Mouse (Mus musculus) cerebellum, postnatal 14 days (tissue): ENCODE data around the gene Pdss2.
A peak's percentile ranks its signal among the peaks of the same experiment; 100 is the strongest.
"Not testable (repeated sequence)": the region's sequence is repeated elsewhere in the genome, so short reads cannot be mapped to it uniquely, and the experiment has no call there.

ENCODE experiments used
- DNase-seq, 2 experiments: peaks; one replicate each; pipeline ENCODE4 v3.0.0; 2021; ENCODE audit warnings: mixed read lengths in 2 of 2

The Pdss2 gene

GRCm38 (mm10) chr10:43378279-43378678, 157.0 kb downstream of the Pdss2 start:
- peak; percentile 68 to 84 for DNase-seq

- DNase-seq: no peak
These were observed 157.7 kb downstream of the Pdss2 start for GRCm38 (mm10) chr10:43378732-43379644.

- no peak for DNase-seq
These were observed 161.4 kb downstream of the Pdss2 start for GRCm38 (mm10) chr10:43382660-43383059.

- no peak for DNase-seq
These were observed 163.3 kb downstream of the Pdss2 start for GRCm38 (mm10) chr10:43384623-43385022.

- no peak for DNase-seq
These were observed 171.6 kb downstream of the Pdss2 start for GRCm38 (mm10) chr10:43392921-43393320.

GRCm38 (mm10) chr10:43393818-43394217, 172.5 kb downstream of the Pdss2 start:
- DNase-seq: no peak

GRCm38 (mm10) chr10:43395824-43396223, 174.5 kb downstream of the Pdss2 start:
- no peak for DNase-seq

- no peak for DNase-seq
These were observed 178.5 kb downstream of the Pdss2 start for GRCm38 (mm10) chr10:43399596-43400316.

- no peak for DNase-seq
These were observed 184.8 kb downstream of the Pdss2 start for GRCm38 (mm10) chr10:43406107-43406506.

GRCm38 (mm10) chr10:43406885-43407284, 185.6 kb downstream of the Pdss2 start:
- DNase-seq: no peak

GRCm38 (mm10) chr10:43409506-43410230, 188.4 kb downstream of the Pdss2 start:
- no peak for DNase-seq

- not testable (repeated sequence) for DNase-seq
These were observed 189.9 kb downstream of the Pdss2 start for GRCm38 (mm10) chr10:43411164-43411563.

- DNase-seq: no peak
These were observed 196.1 kb downstream of the Pdss2 start for GRCm38 (mm10) chr10:43417346-43417745.

- DNase-seq: peak; percentile 28 to 33
These were observed 199.6 kb downstream of the Pdss2 start for GRCm38 (mm10) chr10:43420660-43421413.

GRCm38 (mm10) chr10:43422061-43422770, 200.9 kb downstream of the Pdss2 start:
- no peak for DNase-seq

- DNase-seq: no peak
These were observed 203.3 kb downstream of the Pdss2 start for GRCm38 (mm10) chr10:43424545-43424944.

GRCm38 (mm10) chr10:43430606-43431005, 209.3 kb downstream of the Pdss2 start:
- peak in 1 of 2 experiments; percentile 20 for DNase-seq

GRCm38 (mm10) chr10:43434326-43434725, 213.0 kb downstream of the Pdss2 start:
- DNase-seq: no peak

GRCm38 (mm10) chr10:43435757-43436156, 214.5 kb downstream of the Pdss2 start:
- DNase-seq: no peak

- DNase-seq: peak; percentile 19 to 35
These were observed 218.2 kb downstream of the Pdss2 start for GRCm38 (mm10) chr10:43439492-43439941.

- peak; percentile 15 to 17 for DNase-seq
These were observed 218.8 kb downstream of the Pdss2 start for GRCm38 (mm10) chr10:43440050-43440449.
